Mouse (Mus musculus): ENCODE data around the gene Vmn2r96. TPM values are rescaled to one million over a fixed set of nuclear protein-coding genes. Genes with fewer than 3 reads are reported as not detected.

Gene Vmn2r96
- 0.90 TPM for polyA plus RNA-seq (2017; shearing (Covaris generic))

GRCm38 (mm10) chr17:18572851-18573250, at the start of gene Vmn2r96:
TSS of gene Vmn2r96 (plus strand) at chr17:18573151.

Other genes starting within 250 kb of the Vmn2r96 start
- gene Vmn2r95, start 149.1 kb upstream of the Vmn2r96 start, polyA plus RNA-seq (2017; shearing (Covaris generic)) = 0.09 TPM

Data from naive thymus-derived CD4-positive, alpha-beta T cell, adult 5 months (primary cell).